Mouse (Mus musculus) lung, adult 2 months (tissue): ENCODE results near the gene Ar.

Experiments used
- CTCF ChIP-seq: fragments of 200-500 bp; IDR thresholded peaks from 2 replicates; pipeline ENCODE4 v1.5.1; 2011; ENCODE audit warnings: mild to moderate bottlenecking, low read length, control low read depth; ENCODE audit not compliant: insufficient read depth
- POLR2A ChIP-seq: fragments of 200-500 bp; IDR thresholded peaks from 2 replicates; pipeline ENCODE4 v1.6.1; 2011; ENCODE audit warnings: low read depth, mild to moderate bottlenecking, control low read depth, low read length, borderline replicate concordance; ENCODE audit errors: extremely low read depth

DNA sequence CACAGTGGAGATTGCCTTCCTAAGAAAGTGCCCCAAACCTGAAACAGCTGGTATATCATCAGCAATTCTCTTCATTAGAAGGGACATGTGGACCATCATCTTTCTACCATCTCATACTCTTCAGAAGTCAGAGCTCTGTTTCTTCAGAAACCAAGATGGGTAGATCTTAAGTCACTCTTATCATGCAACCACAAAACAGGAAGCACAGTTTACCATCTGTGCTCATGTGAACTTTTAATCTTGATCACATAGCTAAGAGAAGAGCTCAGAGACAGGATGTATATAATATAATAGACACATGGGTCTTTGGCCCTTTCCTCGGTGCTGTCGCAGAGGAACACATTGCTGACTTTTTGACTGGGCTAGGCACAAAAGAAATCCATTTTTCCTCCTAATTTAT, 111.1 kb downstream of the Ar start:
- TF ChIP-seq CTCF = no peak
- no peak for TF ChIP-seq POLR2A
